Mouse (Mus musculus): ENCODE data around the gene Nol8. TPM values are rescaled to one million over a fixed set of nuclear protein-coding genes. Genes with fewer than 3 reads are reported as not detected.

Gene Nol8
- polyA plus RNA-seq, 1 experiment from 2014 or later = 21.0 TPM

DNA sequence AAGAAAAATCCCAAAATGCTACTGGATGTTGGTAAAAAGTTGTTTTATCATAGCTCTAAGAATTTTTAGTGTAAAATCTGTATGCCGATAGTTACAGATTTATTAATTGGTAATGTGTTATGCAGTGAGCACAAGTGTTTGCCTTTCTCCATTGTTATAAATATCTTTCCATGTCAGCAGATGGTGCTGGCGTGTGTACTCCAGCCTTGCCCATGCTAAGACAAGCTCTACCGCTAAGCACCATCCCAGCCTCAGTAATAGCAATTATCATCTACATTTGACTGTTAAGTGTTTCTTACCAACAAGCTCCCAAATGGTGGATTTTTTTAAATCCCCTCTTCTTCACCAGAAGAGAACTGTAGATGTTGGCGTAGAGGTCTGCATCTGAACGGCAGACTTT is 38.2 kb downstream of the Nol8 start:
- WGBS = 97% methylated on average over 5 of the region's 5 CpGs
- Histone ChIP-seq H3K9me3 (no peaks in the 10 kb centered on the region), H3K27ac (no peak overlapping the region), H3K36me3 (peaks cover 63% of the 10 kb centered on the region), H3K9ac (replicated peaks) (no peak overlapping the region), H3K27me3 (no peaks in the 10 kb centered on the region), H3K4me1 (replicated peaks) (no peaks in the 10 kb centered on the region), H3K4me2 (no peak overlapping the region), H3K4me3 (replicated peaks) (no peak overlapping the region)
- no peak for ATAC-seq (ENCODE audit: insufficient number of reproducible peaks, insufficient read depth, low FRiP score, low TSS enrichment, low read depth)

GRCm38 (mm10) chr13:49703216-49703779 is 50.4 kb downstream of the Nol8 start:
- H3K27ac ChIP-seq = no peak overlapping the region
- H3K4me1 ChIP-seq (replicated peaks) = no peaks in the 10 kb centered on the region
- 92% methylated on average over 11 of the region's 11 CpGs for WGBS
- H3K9me3 ChIP-seq = no peaks in the 10 kb centered on the region
- H3K9ac ChIP-seq (replicated peaks) = no peak overlapping the region
- H3K36me3 ChIP-seq = peaks cover 83% of the 10 kb centered on the region
- H3K27me3 ChIP-seq = no peaks in the 10 kb centered on the region
- ATAC-seq (ENCODE audit: insufficient number of reproducible peaks, insufficient read depth, low FRiP score, low TSS enrichment, low read depth) = no peak
- no peak overlapping the region for H3K4me2 ChIP-seq
- no peak overlapping the region for H3K4me3 ChIP-seq (replicated peaks)

DNA sequence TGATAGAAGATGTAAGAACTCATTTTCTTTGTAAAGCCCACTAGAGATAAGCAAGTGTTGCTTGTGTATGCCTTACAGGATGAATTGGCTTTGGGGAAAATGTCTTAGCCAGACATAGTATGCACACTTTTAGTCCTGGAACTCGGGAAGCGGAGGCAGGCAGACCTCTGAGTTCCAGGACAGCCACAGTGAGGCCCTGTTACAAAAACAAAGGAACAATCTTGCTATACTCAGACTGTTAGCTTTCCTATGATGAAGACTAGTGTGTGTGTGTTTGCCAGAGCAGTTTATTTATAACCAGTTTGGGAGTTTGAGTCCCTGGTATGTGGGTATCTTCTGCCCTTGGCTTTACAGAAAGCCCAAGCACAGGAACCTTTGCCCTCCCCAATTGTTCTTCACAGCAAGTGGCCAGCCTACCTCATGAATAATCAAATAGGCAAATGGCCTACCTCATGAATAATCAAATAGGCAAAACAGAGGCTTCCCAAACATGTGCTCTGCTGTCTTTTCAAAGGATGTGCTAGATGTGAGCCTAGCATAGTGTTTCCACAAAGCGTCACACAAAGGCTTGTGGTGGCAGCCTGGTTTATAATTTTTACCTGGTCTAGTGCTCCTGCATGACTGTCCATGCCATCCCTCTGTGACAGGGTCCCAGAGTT is 53.3 kb downstream of the Nol8 start:
- H3K36me3 ChIP-seq = peaks cover 94% of the 10 kb centered on the region
- no peaks in the 10 kb centered on the region for H3K9me3 ChIP-seq
- H3K27me3 ChIP-seq = no peaks in the 10 kb centered on the region
- H3K4me1 ChIP-seq (replicated peaks) = no peaks in the 10 kb centered on the region
- no peak overlapping the region for H3K27ac ChIP-seq
- no peak for ATAC-seq (ENCODE audit: insufficient number of reproducible peaks, insufficient read depth, low FRiP score, low TSS enrichment, low read depth)
- H3K4me3 ChIP-seq (replicated peaks) = no peak overlapping the region
- 94% methylated on average over 3 of the region's 3 CpGs for WGBS
- no peak overlapping the region for H3K9ac ChIP-seq (replicated peaks)
- no peak overlapping the region for H3K4me2 ChIP-seq

DNA sequence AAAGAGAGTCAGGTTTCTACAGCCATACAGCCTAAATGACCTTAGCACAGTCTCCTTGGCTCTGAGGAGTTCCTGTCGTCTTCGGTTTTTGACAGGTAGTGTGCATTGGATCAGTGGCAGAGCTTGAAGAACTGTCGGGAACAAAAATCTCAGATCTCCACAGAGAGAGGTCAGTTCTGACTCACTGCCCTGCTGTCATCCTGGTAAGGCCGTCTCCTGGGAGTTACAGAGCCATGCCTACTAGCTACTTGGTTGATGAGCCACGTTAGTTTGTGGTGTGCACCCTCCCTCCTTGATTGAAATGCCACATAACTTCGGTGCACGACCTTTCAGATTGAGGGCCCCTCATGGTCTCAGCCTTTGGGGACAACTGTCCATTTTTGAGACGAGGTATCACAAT is 55.4 kb downstream of the Nol8 start:
- Histone ChIP-seq H3K9ac (replicated peaks) (no peak overlapping the region), H3K27me3 (no peaks in the 10 kb centered on the region), H3K4me3 (replicated peaks) (no peak overlapping the region), H3K9me3 (no peaks in the 10 kb centered on the region), H3K27ac (no peak overlapping the region), H3K4me1 (replicated peaks) (no peaks in the 10 kb centered on the region), H3K4me2 (no peak overlapping the region), H3K36me3 (peaks cover 94% of the 10 kb centered on the region)
- 91% methylated on average over 8 of the region's 8 CpGs for WGBS
- ATAC-seq (ENCODE audit: insufficient number of reproducible peaks, insufficient read depth, low FRiP score, low TSS enrichment, low read depth) = no peak

GRCm38 (mm10) chr13:49712047-49712721 is 59.3 kb downstream of the Nol8 start:
- H3K4me3 ChIP-seq (replicated peaks) = no peak overlapping the region
- 93% methylated on average over 12 of the region's 12 CpGs for WGBS
- H3K4me2 ChIP-seq = no peak overlapping the region
- no peak for ATAC-seq (ENCODE audit: insufficient number of reproducible peaks, insufficient read depth, low FRiP score, low TSS enrichment, low read depth)
- no peak overlapping the region for H3K9ac ChIP-seq (replicated peaks)
- no peaks in the 10 kb centered on the region for H3K27me3 ChIP-seq
- peaks cover 94% of the 10 kb centered on the region for H3K36me3 ChIP-seq
- no peaks in the 10 kb centered on the region for H3K4me1 ChIP-seq (replicated peaks)
- no peak overlapping the region for H3K27ac ChIP-seq
- H3K9me3 ChIP-seq = no peaks in the 10 kb centered on the region

GRCm38 (mm10) chr13:49719310-49719709 is 66.4 kb downstream of the Nol8 start:
- no peaks in the 10 kb centered on the region for H3K4me1 ChIP-seq (replicated peaks)
- no peak overlapping the region for H3K9ac ChIP-seq (replicated peaks)
- H3K27me3 ChIP-seq = no peaks in the 10 kb centered on the region
- no peak overlapping the region for H3K4me3 ChIP-seq (replicated peaks)
- 89% methylated on average over 3 of the region's 3 CpGs for WGBS
- H3K27ac ChIP-seq = no peak overlapping the region
- ATAC-seq (ENCODE audit: insufficient number of reproducible peaks, insufficient read depth, low FRiP score, low TSS enrichment, low read depth) = no peak
- no peak overlapping the region for H3K4me2 ChIP-seq
- no peaks in the 10 kb centered on the region for H3K9me3 ChIP-seq
- H3K36me3 ChIP-seq = peaks cover 98% of the 10 kb centered on the region

Other genes starting within 250 kb of the Nol8 start
- 14.7 and 16.4 TPM in 2 replicates for gene Ippk, start 231.8 kb upstream of the Nol8 start, polyA plus RNA-seq (2016; fragmentation: Nextera tagmentation; extraction: Ambion mirVana)
- 1.1 and 1.6 TPM in 2 replicates for gene Tes3-ps, start 159.8 kb upstream of the Nol8 start, polyA plus RNA-seq (2016; fragmentation: Nextera tagmentation; extraction: Ambion mirVana)
- 0.51 and 0.55 TPM in 2 replicates for gene Ecm2, start 148.3 kb upstream of the Nol8 start, polyA plus RNA-seq (2016; fragmentation: Nextera tagmentation; extraction: Ambion mirVana)
- 2.9 and 4.4 TPM in 2 replicates for gene Aspn, start 108.6 kb upstream of the Nol8 start, polyA plus RNA-seq (2016; fragmentation: Nextera tagmentation; extraction: Ambion mirVana)
- 0.88 and 1.0 TPM in 2 replicates for gene Omd, start 70.6 kb upstream of the Nol8 start, polyA plus RNA-seq (2016; fragmentation: Nextera tagmentation; extraction: Ambion mirVana)
- 20.3 and 27.8 TPM in 2 replicates for gene Ogn, start 45.0 kb upstream of the Nol8 start, polyA plus RNA-seq (2016; fragmentation: Nextera tagmentation; extraction: Ambion mirVana)
- gene Cenpp, start 293 bp upstream of the Nol8 start, polyA plus RNA-seq (2016; fragmentation: Nextera tagmentation; extraction: Ambion mirVana) = 34.1 and 34.5 TPM in 2 replicates
- gene Iars, start 29.0 kb downstream of the Nol8 start, polyA plus RNA-seq (2016; fragmentation: Nextera tagmentation; extraction: Ambion mirVana) = 75.3 and 78.8 TPM in 2 replicates
- gene Gm30302, start 145.9 kb downstream of the Nol8 start, polyA plus RNA-seq (2016; fragmentation: Nextera tagmentation; extraction: Ambion mirVana) = not detected in 2 replicates

All from limb, embryonic 12.5 days (tissue).